Mouse (Mus musculus) erythroblast, embryonic 14.5 days (primary cell): ENCODE measurements around the gene Rab25. TPM values are rescaled to one million over a fixed set of nuclear protein-coding genes. Genes with fewer than 3 reads are reported as not detected.

Experiments
- H3K27me3 ChIP-seq: 2 replicates; pipeline ENCODE4 v1.6.1; 2012; ENCODE audit warnings: inconsistent platforms; ENCODE audit not compliant: control insufficient read depth
- H3K36me3 ChIP-seq: 2 replicates; pipeline ENCODE4 v1.6.1; 2012; ENCODE audit warnings: mild to moderate bottlenecking, inconsistent platforms; ENCODE audit not compliant: control insufficient read depth
- H3K4me1 ChIP-seq: 2 replicates; pipeline ENCODE4 v1.6.1; 2012; ENCODE audit warnings: inconsistent platforms; ENCODE audit not compliant: control insufficient read depth
- H3K4me3 ChIP-seq: replicated peaks from 2 replicates; pipeline ENCODE3; 2012; ENCODE audit warnings: moderate library complexity, mild to moderate bottlenecking, inconsistent platforms
- H3K9me3 ChIP-seq: 2 replicates; pipeline ENCODE4 v1.6.1; 2012; ENCODE audit warnings: low read length, inconsistent platforms, mixed read lengths; ENCODE audit not compliant: control insufficient read depth
- GATA1 ChIP-seq: IDR thresholded peaks from 2 replicates; pipeline ENCODE4 v1.6.1; 2012; ENCODE audit warnings: low read length, inconsistent platforms, mixed read lengths
- TAL1 ChIP-seq: IDR thresholded peaks from 3 replicates; pipeline ENCODE4 v1.6.1; 2012; ENCODE audit warnings: low read length, inconsistent platforms, mixed read lengths
- polyA plus RNA-seq: library from polyadenylated mRNA; stranded (reverse); fragments of >175 nt; gene quantifications from 2 replicates; pipeline ENCODE4 v1.2.3, GENCODE M21; 2012

Rab25 gene
- polyA plus RNA-seq, 1 experiment, result not detected

DNA sequence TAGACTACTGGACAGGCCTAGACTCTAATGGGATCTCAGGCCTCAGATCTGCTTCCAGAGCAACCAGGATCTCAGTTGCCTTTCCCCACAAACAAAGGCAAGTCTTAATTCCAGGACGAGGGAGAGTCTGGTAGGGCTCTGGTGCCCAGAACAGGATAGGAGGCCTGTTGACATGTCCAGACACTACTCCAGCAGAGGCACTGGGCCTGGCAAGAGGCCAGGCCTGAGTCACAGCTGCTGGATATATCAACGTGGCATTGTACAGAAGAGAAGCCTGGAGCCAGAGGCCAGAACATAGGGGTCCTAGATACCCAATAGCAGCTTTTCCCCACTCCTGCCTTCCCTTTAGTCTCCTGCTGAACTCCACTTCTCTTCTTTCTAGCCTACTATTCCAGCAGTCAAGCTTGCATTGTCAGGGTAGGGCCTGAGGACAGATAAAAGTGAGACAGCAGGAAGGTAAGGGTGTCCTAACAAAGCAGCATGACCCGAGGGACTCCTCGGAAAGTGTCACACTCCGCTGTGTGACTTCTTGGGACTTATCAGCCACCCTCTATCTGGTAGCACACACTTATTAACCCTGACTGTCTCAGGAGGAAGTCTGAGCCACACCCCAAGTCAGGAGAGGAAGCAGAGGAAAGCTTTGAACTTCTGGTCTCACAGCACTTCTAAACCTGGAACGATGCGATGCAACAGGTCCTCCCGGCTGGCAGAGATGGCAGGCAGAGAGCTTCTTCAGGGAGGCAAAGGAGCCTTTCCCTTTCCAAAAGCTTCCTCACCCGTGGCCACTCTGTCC is 53.1 kb downstream of the Rab25 start:
- TF ChIP-seq GATA1 (peak; percentile 74), TAL1 (no peak)
- H3K36me3 ChIP-seq, result peaks cover 86% of the 10 kb centered on the region
- H3K9me3 ChIP-seq, result no peaks in the 10 kb centered on the region
- H3K4me1 ChIP-seq, result peaks cover 95% of the 10 kb centered on the region
- no peaks in the 10 kb centered on the region for H3K27me3 ChIP-seq
- H3K4me3 ChIP-seq, result peak overlapping the region; percentile 48

DNA sequence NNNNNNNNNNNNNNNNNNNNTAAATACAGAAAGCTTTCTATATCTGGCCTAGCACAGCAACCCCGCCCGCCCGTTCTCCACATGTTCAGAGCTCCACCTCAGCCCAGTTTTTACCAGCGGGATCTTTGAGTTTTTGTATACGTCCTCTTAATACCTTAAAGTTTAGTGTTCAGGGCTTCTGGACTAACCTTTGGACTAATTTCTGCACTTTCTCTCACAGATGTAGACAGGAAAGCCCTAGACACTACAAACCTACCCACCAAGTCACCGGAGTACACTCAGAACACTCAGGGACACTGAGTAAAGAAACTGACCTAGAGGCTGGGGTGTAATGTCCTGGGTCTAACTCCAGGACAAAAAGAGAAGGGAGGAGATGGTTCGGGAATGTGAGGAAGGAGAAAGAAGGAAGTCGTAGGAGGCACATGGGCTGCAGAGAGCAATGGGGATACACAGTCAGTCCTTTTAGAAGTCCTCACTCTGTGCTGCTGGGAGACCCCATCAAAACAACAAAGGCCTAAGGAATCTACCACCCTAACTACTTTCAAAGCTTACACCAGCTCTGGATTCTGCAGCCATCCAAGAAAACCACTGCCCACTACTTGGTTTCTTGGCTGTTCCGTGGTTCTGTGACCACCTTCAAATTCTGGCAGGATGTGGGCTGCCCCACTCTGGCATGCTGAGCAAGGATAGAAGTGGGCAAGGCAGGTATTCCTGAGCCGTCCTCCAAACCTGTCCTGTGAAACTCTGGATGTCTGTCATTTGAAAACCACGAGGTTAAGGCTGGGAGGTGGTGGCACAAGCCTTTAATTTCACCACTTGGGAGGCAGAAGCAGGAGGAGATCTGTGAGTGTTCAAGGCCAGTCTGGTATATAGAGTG is 54.2 kb downstream of the Rab25 start:
- peak overlapping the region; percentile 69 for H3K4me3 ChIP-seq
- TF ChIP-seq GATA1, result no peak
- TF ChIP-seq TAL1, result no peak
- no peaks in the 10 kb centered on the region for H3K9me3 ChIP-seq
- peaks cover 96% of the 10 kb centered on the region for H3K4me1 ChIP-seq
- peaks cover 86% of the 10 kb centered on the region for H3K36me3 ChIP-seq
- no peaks in the 10 kb centered on the region for H3K27me3 ChIP-seq

Other genes with a start within 250 kb of the Rab25 start
- 4.4 and 10.8 TPM in 2 replicates for gene Glmp, start 223.3 kb downstream of the Rab25 start, polyA plus RNA-seq
- 0.09 and 0.25 TPM in 2 replicates for gene Tmem79, start 212.2 kb downstream of the Rab25 start, polyA plus RNA-seq
- 16.0 and 20.1 TPM in 2 replicates for gene Smg5, start 212.0 kb downstream of the Rab25 start, polyA plus RNA-seq
- gene Paqr6, start 183.7 kb downstream of the Rab25 start, polyA plus RNA-seq, result 1.8 and 3.4 TPM in 2 replicates
- not detected in 2 replicates for gene Bglap3, start 175.6 kb downstream of the Rab25 start, polyA plus RNA-seq
- gene Bglap2, start 169.6 kb downstream of the Rab25 start, polyA plus RNA-seq, result not detected in 2 replicates
- not detected in 2 replicates for gene Bglap, start 163.8 kb downstream of the Rab25 start, polyA plus RNA-seq
- gene Pmf1, start 138.0 kb downstream of the Rab25 start, polyA plus RNA-seq, result 40.0 and 42.2 TPM in 2 replicates
- gene Slc25a44, start 123.2 kb downstream of the Rab25 start, polyA plus RNA-seq, result 1.1 and 1.2 TPM in 2 replicates
- 0.11 and 0.12 TPM in 2 replicates for gene Sema4a, start 87.1 kb downstream of the Rab25 start, polyA plus RNA-seq
- 137 and 158 TPM in 2 replicates for gene Lmna, start 38.3 kb downstream of the Rab25 start, polyA plus RNA-seq
- gene Mex3a, start 15.9 kb downstream of the Rab25 start, polyA plus RNA-seq, result 0.01 and 0.02 TPM in 2 replicates
- 7.4 and 12.2 TPM in 2 replicates for gene Lamtor2, start 4.8 kb upstream of the Rab25 start, polyA plus RNA-seq
- 2.6 and 3.1 TPM in 2 replicates for gene Ubqln4, start 5.5 kb upstream of the Rab25 start, polyA plus RNA-seq
- 6.5 and 12.3 TPM in 2 replicates for gene Ssr2, start 27.6 kb upstream of the Rab25 start, polyA plus RNA-seq
- gene Arhgef2, start 57.7 kb upstream of the Rab25 start, polyA plus RNA-seq, result 0.13 and 0.87 TPM in 2 replicates
- not detected in 2 replicates for gene Rxfp4, start 104.8 kb upstream of the Rab25 start, polyA plus RNA-seq
- 0.32 and 0.37 TPM in 2 replicates for gene Khdc4, start 137.5 kb upstream of the Rab25 start, polyA plus RNA-seq
- gene Rit1, start 168.5 kb upstream of the Rab25 start, polyA plus RNA-seq, result 3.6 and 4.6 TPM in 2 replicates
- 0.02 TPM in 1 of 2 replicates, not detected in the other for gene Syt11, start 226.9 kb upstream of the Rab25 start, polyA plus RNA-seq